Mouse (Mus musculus): Measurements from ENCODE around the gene Wdr54. TPM values are rescaled to one million over a fixed set of nuclear protein-coding genes. Genes with fewer than 3 reads are reported as not detected.

Gene Wdr54
- polyA plus RNA-seq, 1 experiment from 2014 or later, result 21.1 TPM

- no peak for ATAC-seq
- H3K27ac ChIP-seq (ENCODE audit: low read depth, low read length), result peak within 1 kb of the TSS; percentile 66
- H3K4me3 ChIP-seq (ENCODE audit: low read length), result peak within 1 kb of the TSS; percentile 89
- peak within 1 kb of the TSS; percentile 77 for H3K9ac ChIP-seq (ENCODE audit: low read depth, low read length)
- H3K9me3 ChIP-seq (ENCODE audit: control insufficient read depth, low read length), result no peaks in the 10 kb centered on the region
- peaks cover 29% of the 10 kb centered on the region for H3K4me1 ChIP-seq (ENCODE audit: control insufficient read depth, insufficient read depth, low read depth, low read length)
- peak within 1 kb of the TSS; percentile 94 for H3K4me2 ChIP-seq (ENCODE audit: low read length)
- no peaks in the 10 kb centered on the region for H3K27me3 ChIP-seq (replicated peaks; ENCODE audit: control insufficient read depth, insufficient read depth, low read length)
- H3K36me3 ChIP-seq (ENCODE audit: control insufficient read depth, insufficient read depth, low read length), result peaks cover 2% of the 10 kb centered on the region; the same call in 1 of the 2 replicates
- 30% methylated on average over 5 of the region's 5 CpGs for WGBS
Measured at GRCm38 (mm10) chr6:83125331-83125730, 30.9 kb downstream of the Wdr54 start, which contains the start of gene Ino80b. Ino80b (minus strand) TSS chr6:83125431.

DNA sequence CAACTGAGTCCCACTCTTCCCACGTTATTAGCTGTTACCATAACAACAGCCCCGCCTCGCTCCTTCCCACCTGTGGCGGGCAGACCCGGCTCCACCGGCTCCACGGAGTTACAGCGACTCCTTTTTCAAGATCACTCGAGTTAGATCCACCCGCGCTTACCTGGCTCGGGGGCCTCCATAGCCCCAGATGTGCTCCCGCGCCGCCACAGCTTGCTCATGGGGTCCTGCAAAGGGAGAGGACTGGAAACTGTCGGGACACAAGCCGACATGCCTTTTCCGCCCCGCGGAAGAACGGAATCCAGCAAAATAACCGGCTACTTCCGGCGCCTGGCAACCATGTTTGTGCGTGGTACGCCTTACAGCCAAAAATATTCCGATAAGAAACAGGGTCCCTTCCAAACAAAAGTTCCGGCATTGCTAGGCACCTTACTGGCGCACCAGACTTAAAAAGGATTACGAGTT, 31.3 kb downstream of the Wdr54 start:
- WGBS, result under 1% methylated on average over 30 of the region's 30 CpGs
- H3K27ac ChIP-seq (ENCODE audit: low read depth, low read length), result peak overlapping the region; percentile 66
- peak; percentile 40 for ATAC-seq
- H3K4me3 ChIP-seq (ENCODE audit: low read length), result peak overlapping the region; percentile 89
- H3K4me2 ChIP-seq (ENCODE audit: low read length), result peak overlapping the region; percentile 94
- H3K4me1 ChIP-seq (ENCODE audit: control insufficient read depth, insufficient read depth, low read depth, low read length), result peaks cover 33% of the 10 kb centered on the region
- no peaks in the 10 kb centered on the region for H3K27me3 ChIP-seq (replicated peaks; ENCODE audit: control insufficient read depth, insufficient read depth, low read length)
- peaks cover 2% of the 10 kb centered on the region; the same call in 1 of the 2 replicates for H3K36me3 ChIP-seq (ENCODE audit: control insufficient read depth, insufficient read depth, low read length)
- no peaks in the 10 kb centered on the region for H3K9me3 ChIP-seq (ENCODE audit: control insufficient read depth, low read length)
- peak overlapping the region; percentile 77 for H3K9ac ChIP-seq (ENCODE audit: low read depth, low read length)

- no peak for ATAC-seq
- Histone ChIP-seq H3K4me2 (ENCODE audit: low read length) (peak overlapping the region; percentile 98), H3K4me3 (ENCODE audit: low read length) (no peak overlapping the region), H3K4me1 (ENCODE audit: control insufficient read depth, insufficient read depth, low read depth, low read length) (peaks cover 40% of the 10 kb centered on the region), H3K9me3 (ENCODE audit: control insufficient read depth, low read length) (no peaks in the 10 kb centered on the region), H3K9ac (ENCODE audit: low read depth, low read length) (no peak overlapping the region), H3K27me3 (replicated peaks; ENCODE audit: control insufficient read depth, insufficient read depth, low read length) (no peaks in the 10 kb centered on the region), H3K36me3 (ENCODE audit: control insufficient read depth, insufficient read depth, low read length) (peaks cover 7% of the 10 kb centered on the region; the same call in 1 of the 2 replicates), H3K27ac (ENCODE audit: low read depth, low read length) (no peak overlapping the region)
- WGBS, result 56% methylated on average over 5 of the region's 5 CpGs
Measured at GRCm38 (mm10) chr6:83122961-83123360, 33.2 kb downstream of the Wdr54 start.

GRCm38 (mm10) chr6:83121863-83122710, 34.1 kb downstream of the Wdr54 start:
- Histone ChIP-seq H3K27me3 (replicated peaks; ENCODE audit: control insufficient read depth, insufficient read depth, low read length) (no peaks in the 10 kb centered on the region), H3K9ac (ENCODE audit: low read depth, low read length) (peak overlapping the region; percentile 86), H3K4me1 (ENCODE audit: control insufficient read depth, insufficient read depth, low read depth, low read length) (peaks cover 40% of the 10 kb centered on the region), H3K4me3 (ENCODE audit: low read length) (peak overlapping the region; percentile 80), H3K36me3 (ENCODE audit: control insufficient read depth, insufficient read depth, low read length) (peaks cover 14% of the 10 kb centered on the region; the same call in 1 of the 2 replicates), H3K27ac (ENCODE audit: low read depth, low read length) (peak overlapping the region; percentile 96), H3K4me2 (ENCODE audit: low read length) (peak overlapping the region; percentile 98), H3K9me3 (ENCODE audit: control insufficient read depth, low read length) (no peaks in the 10 kb centered on the region)
- 0 out of 2 replicates have a peak, but pooled peaks have one; percentile 1 for ATAC-seq
- WGBS, result under 1% methylated on average over 29 of the region's 52 CpGs

DNA sequence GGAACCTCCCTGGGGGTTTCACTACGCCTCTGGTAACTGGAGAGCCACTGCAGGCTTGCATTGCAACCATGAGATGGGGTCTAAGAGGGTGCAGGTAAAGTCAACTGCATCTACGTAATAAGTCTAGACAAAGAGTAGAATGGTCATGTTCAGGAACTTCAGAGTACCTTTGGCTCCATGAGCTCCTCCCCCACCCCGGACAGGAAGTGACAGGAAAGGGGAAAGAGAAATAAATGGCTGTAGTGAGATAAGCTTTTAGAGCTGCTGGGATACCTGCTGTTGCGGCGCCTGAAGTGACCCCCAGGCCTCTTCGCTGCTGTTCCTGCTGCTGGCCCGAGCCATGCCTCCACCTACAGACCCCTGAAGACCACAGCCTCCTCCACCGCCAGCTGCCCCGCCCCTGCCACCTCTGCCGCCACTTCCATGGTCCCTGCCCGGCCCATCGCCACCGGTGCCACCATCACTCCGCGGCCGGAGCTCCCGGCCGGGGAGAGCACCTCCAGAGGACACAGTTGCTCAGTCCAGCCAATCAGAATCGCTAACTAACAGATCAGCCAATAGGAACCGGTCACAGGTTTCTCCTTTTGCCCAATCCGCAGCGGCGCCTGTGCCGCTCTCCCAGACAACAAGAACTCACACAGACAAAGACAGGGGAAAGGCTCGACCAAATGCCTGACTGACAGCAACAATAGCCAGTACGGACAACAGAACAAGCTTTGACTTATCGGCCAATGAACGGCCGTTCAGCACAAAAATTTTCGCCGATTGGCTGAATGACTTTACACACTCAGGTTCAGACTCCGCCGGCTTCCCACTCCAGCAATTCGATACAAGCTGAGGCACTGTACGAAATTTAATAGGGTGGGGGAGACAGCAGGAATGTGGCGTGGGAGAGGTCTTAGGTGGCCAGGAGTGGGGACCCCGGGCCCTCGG, 35.0 kb downstream of the Wdr54 start, which contains the start of gene Wbp1:
Gene Wbp1 (minus strand): TSS at position 630 of the 933 bp plus-strand sequence.
- Histone ChIP-seq H3K36me3 (ENCODE audit: control insufficient read depth, insufficient read depth, low read length) (peaks cover 14% of the 10 kb centered on the region; the same call in 1 of the 2 replicates), H3K4me2 (ENCODE audit: low read length) (peak within 1 kb of the TSS; percentile 98), H3K9me3 (ENCODE audit: control insufficient read depth, low read length) (no peaks in the 10 kb centered on the region), H3K27ac (ENCODE audit: low read depth, low read length) (peak within 1 kb of the TSS; percentile 96), H3K4me3 (ENCODE audit: low read length) (peak within 1 kb of the TSS; percentile 80), H3K27me3 (replicated peaks; ENCODE audit: control insufficient read depth, insufficient read depth, low read length) (no peaks in the 10 kb centered on the region), H3K4me1 (ENCODE audit: control insufficient read depth, insufficient read depth, low read depth, low read length) (peaks cover 48% of the 10 kb centered on the region), H3K9ac (ENCODE audit: low read depth, low read length) (peak within 1 kb of the TSS; percentile 91)
- ATAC-seq, result peak; percentile 95
- WGBS, result under 1% methylated on average over 38 of the region's 38 CpGs

GRCm38 (mm10) chr6:83119734-83120051, 36.5 kb downstream of the Wdr54 start:
- peaks cover 55% of the 10 kb centered on the region for H3K4me1 ChIP-seq (ENCODE audit: control insufficient read depth, insufficient read depth, low read depth, low read length)
- H3K9me3 ChIP-seq (ENCODE audit: control insufficient read depth, low read length), result no peaks in the 10 kb centered on the region
- H3K4me2 ChIP-seq (ENCODE audit: low read length), result peak overlapping the region; percentile 98
- 55% methylated on average over 7 of the region's 7 CpGs for WGBS
- ATAC-seq, result no peak
- H3K9ac ChIP-seq (ENCODE audit: low read depth, low read length), result no peak overlapping the region; the same call in 1 of the 2 replicates
- no peaks in the 10 kb centered on the region for H3K27me3 ChIP-seq (replicated peaks; ENCODE audit: control insufficient read depth, insufficient read depth, low read length)
- H3K27ac ChIP-seq (ENCODE audit: low read depth, low read length), result no peak overlapping the region
- no peak overlapping the region for H3K4me3 ChIP-seq (ENCODE audit: low read length)
- H3K36me3 ChIP-seq (ENCODE audit: control insufficient read depth, insufficient read depth, low read length), result peaks cover 14% of the 10 kb centered on the region; the same call in 1 of the 2 replicates

DNA sequence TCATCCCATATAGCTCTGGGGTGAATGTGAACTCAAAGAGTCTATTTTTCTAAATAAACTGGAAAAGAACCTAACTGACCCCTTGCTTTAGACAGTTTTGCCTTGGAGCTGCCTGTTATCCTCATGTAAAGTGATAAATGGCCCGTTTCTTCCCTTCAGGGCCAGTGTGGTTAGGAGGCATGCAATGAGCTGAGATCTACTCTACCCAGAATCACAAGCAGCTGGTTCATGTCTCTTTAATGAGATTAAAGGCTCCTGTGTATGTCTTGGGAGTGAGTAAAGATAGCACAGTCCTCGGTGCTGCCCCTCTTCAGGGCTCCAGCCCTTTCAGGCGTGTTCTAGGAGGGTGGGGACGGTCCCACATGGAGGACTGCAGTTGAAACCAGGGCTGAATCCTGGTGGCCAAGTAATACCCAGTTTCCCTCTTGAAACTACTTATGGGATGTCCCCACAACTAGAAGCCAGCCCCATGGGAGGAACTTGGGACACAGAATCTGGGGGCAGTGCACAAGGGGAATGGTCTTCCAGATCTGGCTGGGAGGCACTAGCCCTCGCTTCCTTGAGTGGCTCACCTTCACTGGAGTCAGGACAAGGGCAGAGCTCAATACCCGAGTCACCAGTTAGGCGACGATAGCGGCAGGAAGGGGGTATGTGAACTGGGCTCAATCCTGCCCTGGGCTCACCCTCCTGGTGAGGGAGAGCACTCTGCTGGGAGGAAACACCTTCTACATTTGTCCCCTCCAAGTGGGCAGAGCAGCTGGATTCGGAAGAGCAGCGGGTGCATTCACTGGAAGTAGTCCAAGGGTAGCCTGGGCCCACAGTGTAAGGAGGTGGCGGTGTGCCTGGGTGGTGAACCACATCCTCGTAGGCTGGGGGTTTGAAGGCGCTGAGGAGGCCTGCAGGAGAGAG, 37.1 kb downstream of the Wdr54 start:
- Histone ChIP-seq H3K27me3 (replicated peaks; ENCODE audit: control insufficient read depth, insufficient read depth, low read length) (no peaks in the 10 kb centered on the region), H3K9me3 (ENCODE audit: control insufficient read depth, low read length) (no peaks in the 10 kb centered on the region), H3K4me2 (ENCODE audit: low read length) (no peak overlapping the region; the same call in 1 of the 2 replicates), H3K36me3 (ENCODE audit: control insufficient read depth, insufficient read depth, low read length) (peaks cover 14% of the 10 kb centered on the region; the same call in 1 of the 2 replicates), H3K27ac (ENCODE audit: low read depth, low read length) (no peak overlapping the region), H3K9ac (ENCODE audit: low read depth, low read length) (no peak overlapping the region), H3K4me1 (ENCODE audit: control insufficient read depth, insufficient read depth, low read depth, low read length) (peaks cover 53% of the 10 kb centered on the region), H3K4me3 (ENCODE audit: low read length) (no peak overlapping the region)
- ATAC-seq, result no peak
- 84% methylated on average over 14 of the region's 14 CpGs for WGBS

DNA sequence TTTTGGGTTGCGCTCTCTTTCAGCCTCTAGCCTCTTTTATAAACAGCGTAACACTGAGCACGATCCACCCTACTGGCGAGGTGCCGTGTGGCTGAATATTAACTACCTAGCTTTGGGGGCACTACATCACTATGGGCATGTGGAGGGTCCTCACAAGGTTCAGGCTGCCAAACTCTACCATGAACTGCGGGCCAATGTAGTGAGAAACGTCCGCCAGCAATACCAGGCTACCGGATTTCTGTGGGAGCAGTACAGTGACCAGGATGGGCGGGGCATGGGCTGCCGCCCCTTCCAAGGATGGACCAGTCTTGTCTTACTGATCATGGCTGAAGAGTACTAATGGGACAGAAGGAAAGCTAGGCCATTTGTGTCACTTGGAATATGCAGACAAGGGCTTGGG, 37.8 kb downstream of the Wdr54 start:
- Histone ChIP-seq H3K4me3 (ENCODE audit: low read length) (no peak overlapping the region), H3K27me3 (replicated peaks; ENCODE audit: control insufficient read depth, insufficient read depth, low read length) (no peaks in the 10 kb centered on the region), H3K27ac (ENCODE audit: low read depth, low read length) (no peak overlapping the region), H3K9ac (ENCODE audit: low read depth, low read length) (no peak overlapping the region), H3K36me3 (ENCODE audit: control insufficient read depth, insufficient read depth, low read length) (peaks cover 12% of the 10 kb centered on the region; the same call in 1 of the 2 replicates), H3K9me3 (ENCODE audit: control insufficient read depth, low read length) (no peaks in the 10 kb centered on the region), H3K4me1 (ENCODE audit: control insufficient read depth, insufficient read depth, low read depth, low read length) (peaks cover 49% of the 10 kb centered on the region), H3K4me2 (ENCODE audit: low read length) (no peak overlapping the region)
- no peak for ATAC-seq
- WGBS, result 78% methylated on average over 11 of the region's 11 CpGs
